Mouse (Mus musculus) cerebellum, postnatal 36 days (tissue): ENCODE measurements around the gene Olfr1299.

Experiments
- DNase-seq, 2 experiments: peaks; one replicate each; pipeline ENCODE4 v3.0.0; 2021 to 2022; ENCODE audit warnings: mixed read lengths in 2 of 2

Olfr1299 gene

DNA sequence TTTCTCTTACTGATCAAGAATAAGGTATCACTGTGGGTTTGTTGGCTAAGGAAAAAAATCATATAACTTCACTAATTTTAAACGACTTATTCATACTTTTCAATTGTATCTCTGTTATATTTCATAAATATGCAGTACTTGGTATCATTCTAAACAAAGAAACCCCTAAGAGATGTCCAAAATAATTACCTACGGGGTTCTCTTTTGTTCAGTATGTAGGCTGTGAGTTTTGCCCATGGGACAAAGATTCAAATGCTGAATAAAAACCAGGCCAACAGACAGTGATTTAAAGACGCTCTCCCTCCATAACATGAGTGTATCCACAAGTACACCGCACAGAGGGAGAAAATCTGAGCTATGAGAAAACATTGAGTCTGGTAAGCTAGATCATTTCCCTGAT lies at the start of gene Olfr1299:
Gene Olfr1299, plus strand, starts transcription at position 301 of the 400 bp plus-strand sequence.
- no peak for DNase-seq

DNA sequence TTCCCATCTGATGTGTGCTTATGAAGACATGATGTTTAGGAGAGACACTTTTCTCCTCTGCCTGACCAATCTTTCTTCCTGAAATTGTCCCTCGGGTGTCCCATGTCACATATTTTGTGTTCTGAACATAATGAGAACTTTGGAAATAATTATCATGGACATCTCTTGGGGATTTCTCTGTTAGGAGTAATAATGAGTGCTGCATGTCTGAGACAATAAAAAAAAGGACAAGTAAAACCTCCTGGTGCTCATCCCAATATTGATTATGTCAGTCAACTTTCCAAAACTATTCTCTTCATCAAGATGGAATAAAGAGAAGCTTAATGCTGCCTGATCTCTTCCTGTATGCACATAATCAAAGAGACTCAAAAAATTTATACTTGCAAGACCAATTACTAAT lies 34.8 kb upstream of the Olfr1299 start, which contains the start of gene Olfr1297:
Gene Olfr1297, minus strand, starts transcription at position 101 of the 400 bp plus-strand sequence.
- DNase-seq: no peak

DNA sequence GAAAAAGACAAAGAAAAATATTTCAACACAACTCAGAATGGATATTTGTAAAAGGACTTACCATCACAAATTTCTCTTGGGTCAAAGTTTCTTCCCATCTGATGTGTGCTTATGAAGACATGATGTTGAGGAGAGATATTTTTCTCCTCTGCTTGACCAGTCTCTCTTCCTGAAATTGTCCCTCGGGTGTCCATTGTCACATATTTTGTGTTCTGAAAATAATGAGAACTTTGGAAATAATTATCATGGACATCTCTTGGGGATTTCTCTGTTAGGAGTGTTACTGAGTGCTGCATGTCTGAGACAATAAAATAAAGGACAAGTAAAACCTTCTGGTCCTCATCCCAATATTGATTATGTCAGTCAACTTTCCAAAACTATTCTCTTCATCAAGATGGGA lies 12.1 kb upstream of the Olfr1299 start, which contains the start of gene Olfr1298:
Gene Olfr1298, minus strand, starts transcription at position 101 of the 400 bp plus-strand sequence.
- no peak for DNase-seq
